ENCODE assay signal across 9 mouse cellular contexts in genomic region chr5:77372778-77373177, GRCm38 (mm10). TPM values are rescaled to one million over a fixed set of nuclear protein-coding genes. Genes with fewer than 3 reads are reported as not detected.
DNase-seq lines count a peak whose midpoint lies in the region; ATAC-seq and TF ChIP-seq lines count a peak whose summit lies in the region.
"Had no signal": no experiment of that assay in that cellular context is flagged by ENCODE, and none has a peak within 500 bp of the region (broad histone marks: within the 10 kb centered on the region; RNA-seq: fewer than 3 reads in every experiment).

No protein-coding gene starts in this region.

- H3K27me3 ChIP-seq in hindbrain, postnatal 0 days (ENCODE audit: insufficient read depth, low read length), result no peaks in the 10 kb centered on the region
- H3K27me3 ChIP-seq in hindbrain, embryonic 10.5 days (ENCODE audit: insufficient read depth, poor library complexity, severe bottlenecking), result no peaks in the 10 kb centered on the region

- 71% methylated on average over 6 of the region's 6 CpGs for WGBS in hindbrain, postnatal 0 days
- WGBS in hindbrain, embryonic 10.5 days, result 73% methylated on average over 6 of the region's 6 CpGs

- no peak overlapping the region for H3K4me3 ChIP-seq in hindbrain, postnatal 0 days (ENCODE audit: low read length)
- no peak overlapping the region for H3K4me3 ChIP-seq in hindbrain, embryonic 10.5 days
- H3K4me3 ChIP-seq in ES-E14 (ENCODE audit: insufficient read depth in 1 of 2, low read depth in 1 of 2, low read length in 2 of 2, poor library complexity in 1 of 2, severe bottlenecking in 1 of 2), result no peak overlapping the region

- H3K9me3 ChIP-seq in hindbrain, postnatal 0 days (ENCODE audit: low read length), result no peaks in the 10 kb centered on the region
- no peaks in the 10 kb centered on the region for H3K9me3 ChIP-seq in hindbrain, embryonic 10.5 days
- no peaks in the 10 kb centered on the region for H3K9me3 ChIP-seq in ES-E14 (ENCODE audit: control insufficient read depth, insufficient read depth, low read depth, low read length)

- no peak for TF ChIP-seq CTCF in hindbrain, postnatal 0 days (IDR thresholded peaks at IDR 0.05; ENCODE audit: low read depth)

- H3K36me3 ChIP-seq in hindbrain, postnatal 0 days (ENCODE audit: insufficient read depth, low read length), result no peaks in the 10 kb centered on the region
- no peaks in the 10 kb centered on the region for H3K36me3 ChIP-seq in hindbrain, embryonic 10.5 days
- H3K36me3 ChIP-seq in ES-E14 (ENCODE audit: control insufficient read depth, insufficient read depth, low read length, poor library complexity, severe bottlenecking), result no peaks in the 10 kb centered on the region

- no peaks in the 10 kb centered on the region for H3K4me1 ChIP-seq in hindbrain, postnatal 0 days (ENCODE audit: insufficient read depth, low read length)
- peaks cover 9% of the 10 kb centered on the region for H3K4me1 ChIP-seq in hindbrain, embryonic 10.5 days (replicated peaks)
- H3K4me1 ChIP-seq in ES-E14 (ENCODE audit: control insufficient read depth in 2 of 2, insufficient read depth in 2 of 2, low read length in 2 of 2, poor library complexity in 1 of 2), result peaks cover 4 to 16% of the 10 kb centered on the region in 2 experiments

- no peak overlapping the region for H3K9ac ChIP-seq in hindbrain, postnatal 0 days (replicated peaks; ENCODE audit: low read length)
- no peak overlapping the region for H3K9ac ChIP-seq in ES-E14 (ENCODE audit: insufficient read depth, low read depth, low read length, poor library complexity, severe bottlenecking)

- no peak overlapping the region for H3K27ac ChIP-seq in hindbrain, postnatal 0 days
- H3K27ac ChIP-seq in hindbrain, embryonic 10.5 days, result no peak overlapping the region
- H3K27ac ChIP-seq in ES-E14 (ENCODE audit: insufficient read depth, low read depth, low read length, poor library complexity, severe bottlenecking), result no peak overlapping the region

- peak; percentile 58; the same call in 1 of the 2 replicates for ATAC-seq in hindbrain, postnatal 0 days
- ATAC-seq in granulocyte monocyte progenitor cell, adult 5-6 weeks (replicated peaks; ENCODE audit: poor library complexity, severe bottlenecking), result peak; percentile 84

- no peak for DNase-seq in hindbrain, postnatal 0 days (ENCODE audit: low spot score)
- DNase-seq in hindbrain, embryonic 10.5 days (ENCODE audit: low spot score), result no peak
- peak; percentile 66 for DNase-seq in ES-E14 (ENCODE audit: low read depth, low spot score)
- DNase-seq in natural killer cell, adult 2 months (ENCODE audit: low spot score in 2 of 2), result peak; percentile 18 to 31
- no peak for DNase-seq in neural tube, embryonic 10.5 days (ENCODE audit: extremely low spot score, low spot score)
- no peak for DNase-seq in right cerebral cortex, postnatal 36 days (ENCODE audit: low spot score in 2 of 2)
- DNase-seq in right cerebral cortex, postnatal 25 days, result no peak
- DNase-seq: cerebellum, postnatal 10 days had no signal

- in situ Hi-C loops in ES-E14 (cut with MboI; ENCODE audit: low sequenced_read_pairs in 2 of 2, unreplicated experiment in 2 of 2), result no loop called here

- no peak overlapping the region for H3K4me2 ChIP-seq in hindbrain, postnatal 0 days (ENCODE audit: low read depth, low read length)

TF ChIP-seq in ES-E14, 5 proteins besides CTCF, POLR2A, EP300 and RAD21:
- TF ChIP-seq HCFC1 (IDR thresholded peaks at IDR 0.05; ENCODE audit: borderline replicate concordance, insufficient read depth, low read length) (no peak), ZNF384 (IDR thresholded peaks at IDR 0.05; ENCODE audit: low read depth, low read length) (no peak), ZC3H11A (IDR thresholded peaks at IDR 0.05; ENCODE audit: borderline replicate concordance, low read depth, low read length) (no peak), MAFK (IDR thresholded peaks at IDR 0.05; ENCODE audit: insufficient read depth, low read depth, low read length) (no peak), CHD2 (IDR thresholded peaks at IDR 0.05; ENCODE audit: low read depth, low read length) (no peak)
TF ChIP-seq in ES-E14: peak in this region for 0.

RNA-seq across cellular contexts. Expression of gene Igfbp7, which starts 35.1 kb away (rescaled TPM):
- 45.7 and 59.6 TPM in 2 replicates for total RNA-seq in hindbrain, postnatal 0 days (2014; rRNA removed)
- 99.3 and 111 TPM in 2 replicates for polyA plus RNA-seq in hindbrain, postnatal 0 days (2015; fragmentation: Nextera tagmentation; extraction: Ambion mirVana)
- 8.0 and 25.9 TPM in 2 replicates for polyA plus RNA-seq in hindbrain, embryonic 10.5 days (2016; fragmentation: Nextera tagmentation; extraction: Ambion mirVana)
- 23.4 and 65.2 TPM in 2 replicates for total RNA-seq in ES-E14 (2012; rRNA removed)
- total RNA-seq in granulocyte monocyte progenitor cell, adult 5-6 weeks (2014; fragmentation: Nextera tagmentation), result 4.6 TPM in 1 of 2 replicates, not detected in the other
- 1.4 TPM in 1 of 2 replicates, not detected in the other for total RNA-seq in granulocyte monocyte progenitor cell, adult 5-6 weeks (2017)

Comparison
In these comparisons a context has a peak if more than half of its experiments do, and no peak if none do; other contexts are left out.
1. DNase-seq: peak in ES-E14 (single experiment) and natural killer cell, adult 2 months (2 of 2); none in hindbrain, postnatal 0 days (single experiment), hindbrain, embryonic 10.5 days (single experiment), neural tube, embryonic 10.5 days (single experiment), right cerebral cortex, postnatal 36 days (0 of 2) and right cerebral cortex, postnatal 25 days (single experiment).